Mouse (Mus musculus): ENCODE measurements around the gene Gpr26. TPM values are rescaled to one million over a fixed set of nuclear protein-coding genes. Genes with fewer than 3 reads are reported as not detected.

Gpr26 gene
- total and polyA plus RNA-seq, 3 experiments: not detected

DNA sequence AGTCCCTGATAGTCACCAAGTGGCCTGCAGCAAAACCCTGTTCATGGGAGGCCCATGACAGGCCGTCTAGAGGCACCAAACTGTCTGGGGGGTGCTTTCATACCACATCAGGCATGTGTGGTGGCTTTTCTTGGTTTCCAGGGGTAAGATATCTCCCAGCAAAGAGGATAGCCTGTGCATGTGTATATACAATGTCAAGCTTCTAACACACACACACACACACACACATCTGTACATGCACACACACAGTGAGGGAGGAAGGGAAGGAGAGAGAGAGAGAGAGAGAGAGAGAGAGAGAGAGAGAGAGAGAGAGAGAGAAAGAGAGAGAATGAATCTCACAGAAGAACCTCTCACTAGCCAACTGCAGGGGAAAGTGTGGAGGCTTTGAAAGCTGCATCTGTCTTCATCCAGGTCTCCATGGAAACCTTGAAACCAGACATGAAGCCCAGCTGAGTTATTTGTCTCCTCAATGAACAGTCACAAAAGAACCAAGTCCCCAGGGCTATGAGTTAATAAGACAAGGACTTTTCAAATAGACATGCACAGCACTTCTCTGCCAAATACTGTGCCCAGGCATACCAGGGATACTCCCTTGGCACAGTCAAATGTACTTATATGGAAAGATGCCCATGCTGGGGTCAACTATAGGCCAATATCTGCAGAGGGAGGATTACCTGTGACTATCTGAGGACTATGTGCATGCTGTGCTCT lies 46.9 kb downstream of the Gpr26 start:
- dilution Hi-C loops (cut with MboI; ENCODE audit: extremely low pct_ligation_motif_present, extremely low pct_unique_long_range_greater_than_20kb, low sequenced_read_pairs): no loop called here
- in situ Hi-C loops (cut with MboI; ENCODE audit: low pct_ligation_motif_present, low pct_unique_long_range_greater_than_20kb, low sequenced_read_pairs): no loop called here
- no peak overlapping the region for H3K4me3 ChIP-seq (replicated peaks in 1 of 3; ENCODE audit: low read depth in 2 of 3, low read length in 2 of 3, poor library complexity in 1 of 3)
- no peak for DNase-seq (ENCODE audit: extremely low read depth)
- H3K79me2 ChIP-seq (replicated peaks; ENCODE audit: control insufficient read depth, extremely low read depth, insufficient read depth, poor library complexity, severe bottlenecking): no peaks in the 10 kb centered on the region
- no peak for TF ChIP-seq CTCF (conservative IDR thresholded peaks at IDR 0.05 in 1 of 2, IDR thresholded peaks at IDR 0.05 in 1 of 2; ENCODE audit: low read depth in 2 of 2, low read length in 2 of 2)
- TF ChIP-seq KAT2A (IDR thresholded peaks at IDR 0.05; ENCODE audit: insufficient replicate concordance, low read length): no peak
- no peak for TF ChIP-seq IRF4 (IDR thresholded peaks at IDR 0.05; ENCODE audit: low read depth, low read length)
- no peak for TF ChIP-seq SIN3A (IDR thresholded peaks at IDR 0.05; ENCODE audit: low read length)
- no peak for TF ChIP-seq USF1 (IDR thresholded peaks at IDR 0.05; ENCODE audit: low read depth, low read length)
- TF ChIP-seq ZMIZ1 (IDR thresholded peaks at IDR 0.05; ENCODE audit: low read depth, low read length): no peak
- TF ChIP-seq ZKSCAN1 (IDR thresholded peaks at IDR 0.05; ENCODE audit: borderline replicate concordance, low read depth, low read length): no peak
- no peak for TF ChIP-seq GABPA (IDR thresholded peaks at IDR 0.05; ENCODE audit: insufficient replicate concordance, low read depth, low read length)
- no peak for TF ChIP-seq TCF12 (IDR thresholded peaks at IDR 0.05; ENCODE audit: low read depth, low read length)
- TF ChIP-seq UBTF (IDR thresholded peaks at IDR 0.05; ENCODE audit: low read depth, low read length): no peak
- no peak for TF ChIP-seq TBP (conservative IDR thresholded peaks at IDR 0.05; ENCODE audit: low read depth, low read length)
- TF ChIP-seq RAD21 (IDR thresholded peaks at IDR 0.05; ENCODE audit: low read depth, low read length): no peak
- TF ChIP-seq MYC (IDR thresholded peaks at IDR 0.05; ENCODE audit: low read depth, low read length): no peak
- no peaks in the 10 kb centered on the region for H3K4me1 ChIP-seq (ENCODE audit: control insufficient read depth in 1 of 2, insufficient read depth in 2 of 2)
- H3K4me2 ChIP-seq (ENCODE audit: insufficient read depth, low read depth, poor library complexity, severe bottlenecking): no peak overlapping the region
- no peak overlapping the region for H3K27ac ChIP-seq (ENCODE audit: insufficient read depth, low read depth)
- H3K9ac ChIP-seq (ENCODE audit: insufficient read depth, low read depth): no peak overlapping the region
- H3K9me3 ChIP-seq (replicated peaks; ENCODE audit: low read length): no peaks in the 10 kb centered on the region
- peaks cover 76% of the 10 kb centered on the region for H3K27me3 ChIP-seq (replicated peaks)
- no peaks in the 10 kb centered on the region for H3K36me3 ChIP-seq (replicated peaks in 1 of 2; ENCODE audit: control insufficient read depth in 1 of 2, insufficient read depth in 1 of 2, low read length in 1 of 2)

DNA sequence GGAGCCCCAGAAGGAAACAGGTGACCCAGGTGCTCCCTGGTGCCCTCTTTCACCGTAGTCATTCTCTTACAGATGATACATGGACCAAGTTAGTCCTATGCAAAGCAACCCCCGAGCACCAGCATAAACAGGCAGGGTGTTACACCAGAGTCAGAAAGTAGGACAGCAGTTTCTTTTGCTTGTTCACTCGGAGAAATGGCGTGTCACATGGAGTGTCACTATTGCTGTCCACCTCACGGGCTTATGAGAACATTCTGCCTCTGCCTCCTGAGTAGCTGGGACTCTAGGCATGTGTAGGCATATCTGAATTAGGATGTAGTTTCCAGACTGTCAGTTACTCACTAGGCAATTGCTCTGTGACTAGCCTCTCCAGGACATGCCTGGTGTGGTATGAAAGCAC lies 47.7 kb downstream of the Gpr26 start:
- Histone ChIP-seq H3K27me3 (replicated peaks) (peaks cover 75% of the 10 kb centered on the region), H3K27ac (ENCODE audit: insufficient read depth, low read depth) (no peak overlapping the region), H3K4me1 (ENCODE audit: control insufficient read depth in 1 of 2, insufficient read depth in 2 of 2) (no peaks in the 10 kb centered on the region), H3K4me3 (replicated peaks in 1 of 3; ENCODE audit: low read depth in 2 of 3, low read length in 2 of 3, poor library complexity in 1 of 3) (no peak overlapping the region), H3K36me3 (replicated peaks in 1 of 2; ENCODE audit: control insufficient read depth in 1 of 2, insufficient read depth in 1 of 2, low read length in 1 of 2) (no peaks in the 10 kb centered on the region), H3K9ac (ENCODE audit: insufficient read depth, low read depth) (no peak overlapping the region), H3K9me3 (replicated peaks; ENCODE audit: low read length) (no peaks in the 10 kb centered on the region), H3K79me2 (replicated peaks; ENCODE audit: control insufficient read depth, extremely low read depth, insufficient read depth, poor library complexity, severe bottlenecking) (no peaks in the 10 kb centered on the region), H3K4me2 (ENCODE audit: insufficient read depth, low read depth, poor library complexity, severe bottlenecking) (no peak overlapping the region)
- dilution Hi-C loops (cut with MboI; ENCODE audit: extremely low pct_ligation_motif_present, extremely low pct_unique_long_range_greater_than_20kb, low sequenced_read_pairs) (no loop called here), in situ Hi-C loops (cut with MboI; ENCODE audit: low pct_ligation_motif_present, low pct_unique_long_range_greater_than_20kb, low sequenced_read_pairs) (no loop called here)
- DNase-seq (ENCODE audit: extremely low read depth): no peak
- no peak for TF ChIP-seq USF1 (IDR thresholded peaks at IDR 0.05; ENCODE audit: low read depth, low read length)

DNA sequence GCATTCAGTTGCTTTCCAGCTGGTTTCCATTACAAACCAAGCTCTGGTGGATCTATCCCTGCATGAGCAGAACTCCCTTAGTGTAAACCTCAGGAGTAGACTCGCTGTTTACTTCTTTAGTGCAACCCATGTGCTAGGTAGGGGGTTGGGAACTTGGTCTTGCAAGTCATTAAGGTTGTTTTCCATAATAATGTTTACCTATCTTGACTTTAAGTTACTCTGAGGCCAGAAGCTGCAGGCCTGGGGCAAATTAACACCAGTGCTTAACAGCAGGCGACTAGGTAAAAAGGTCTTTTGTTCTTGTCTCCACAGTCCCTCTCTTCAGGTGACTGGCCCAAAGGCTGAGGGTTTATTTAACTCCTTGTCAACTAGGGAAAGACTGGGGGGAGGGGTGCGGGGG lies 48.9 kb downstream of the Gpr26 start:
- in situ Hi-C loops (cut with MboI; ENCODE audit: low pct_ligation_motif_present, low pct_unique_long_range_greater_than_20kb, low sequenced_read_pairs): no loop called here

More for the DNA sequence above, 48.9 kb downstream of the Gpr26 start:
- Histone ChIP-seq H3K9me3 (replicated peaks; ENCODE audit: low read length) (peaks cover 4% of the 10 kb centered on the region), H3K4me3 (replicated peaks in 1 of 3; ENCODE audit: low read depth in 2 of 3, low read length in 2 of 3, poor library complexity in 1 of 3) (no peak overlapping the region), H3K4me2 (ENCODE audit: insufficient read depth, low read depth, poor library complexity, severe bottlenecking) (no peak overlapping the region), H3K4me1 (ENCODE audit: control insufficient read depth in 1 of 2, insufficient read depth in 2 of 2) (no peaks in the 10 kb centered on the region), H3K36me3 (replicated peaks in 1 of 2; ENCODE audit: control insufficient read depth in 1 of 2, insufficient read depth in 1 of 2, low read length in 1 of 2) (no peaks in the 10 kb centered on the region), H3K9ac (ENCODE audit: insufficient read depth, low read depth) (no peak overlapping the region), H3K27ac (ENCODE audit: insufficient read depth, low read depth) (no peak overlapping the region), H3K27me3 (replicated peaks) (peaks cover 70% of the 10 kb centered on the region), H3K79me2 (replicated peaks; ENCODE audit: control insufficient read depth, extremely low read depth, insufficient read depth, poor library complexity, severe bottlenecking) (no peaks in the 10 kb centered on the region)
- DNase-seq (ENCODE audit: extremely low read depth): no peak
- dilution Hi-C loops (cut with MboI; ENCODE audit: extremely low pct_ligation_motif_present, extremely low pct_unique_long_range_greater_than_20kb, low sequenced_read_pairs): no loop called here
- no peak for TF ChIP-seq JUN (IDR thresholded peaks at IDR 0.05; ENCODE audit: insufficient read depth, low read depth, low read length)
- TF ChIP-seq IRF4 (IDR thresholded peaks at IDR 0.05; ENCODE audit: low read depth, low read length): no peak
- TF ChIP-seq ELF1 (IDR thresholded peaks at IDR 0.05; ENCODE audit: low read depth, low read length): no peak
- TF ChIP-seq NRF1 (IDR thresholded peaks at IDR 0.05; ENCODE audit: low read depth, low read length): no peak
- TF ChIP-seq USF1 (IDR thresholded peaks at IDR 0.05; ENCODE audit: low read depth, low read length): no peak
- TF ChIP-seq MAZ (IDR thresholded peaks at IDR 0.05; ENCODE audit: low read depth, low read length): no peak
- no peak for TF ChIP-seq ZC3H11A (IDR thresholded peaks at IDR 0.05; ENCODE audit: low read depth, low read length)
- TF ChIP-seq MEF2A (IDR thresholded peaks at IDR 0.05; ENCODE audit: borderline replicate concordance, low read depth, low read length): no peak
- TF ChIP-seq RAD21 (IDR thresholded peaks at IDR 0.05; ENCODE audit: low read depth, low read length): no peak
- TF ChIP-seq TCF12 (IDR thresholded peaks at IDR 0.05; ENCODE audit: low read depth, low read length): no peak
- no peak for TF ChIP-seq SMC3 (IDR thresholded peaks at IDR 0.05; ENCODE audit: low read depth, low read length)
- TF ChIP-seq CTCF (conservative IDR thresholded peaks at IDR 0.05 in 1 of 2, IDR thresholded peaks at IDR 0.05 in 1 of 2; ENCODE audit: low read depth in 2 of 2, low read length in 2 of 2): no peak

Measured in CH12.LX (cell line).